Mouse (Mus musculus): ENCODE results near the gene Trim7. TPM values are rescaled to one million over a fixed set of nuclear protein-coding genes. Genes with fewer than 3 reads are reported as not detected.
"Not testable (repeated sequence)": the region's sequence is repeated elsewhere in the genome, so short reads cannot be mapped to it uniquely, and the experiment has no call there.

The Trim7 gene
- polyA plus RNA-seq, 1 experiment: 11.6 TPM

DNA sequence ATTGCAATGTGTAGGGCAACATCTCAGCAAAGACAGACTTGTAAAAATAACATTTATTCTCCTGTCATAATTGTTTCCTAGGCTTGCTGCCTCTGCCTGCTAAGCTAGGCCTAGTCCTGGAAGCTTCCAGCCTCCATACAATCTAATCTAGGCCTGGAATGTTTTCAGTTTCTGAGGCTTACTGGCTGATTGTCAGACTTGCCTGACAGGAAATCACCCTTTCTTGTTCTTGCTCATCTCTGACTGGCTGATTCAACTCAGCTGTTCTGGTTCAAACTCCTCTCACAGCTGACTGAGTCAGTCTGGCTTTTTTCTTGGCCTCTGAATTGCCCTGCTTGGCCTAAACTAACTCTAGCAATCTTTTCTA, 5.6 kb upstream of the Trim7 start:
- Histone ChIP-seq H3K4me3 (replicated peaks; ENCODE audit: extremely low read depth, low read depth, low read length) (no peak overlapping the region), H3K4me1 (ENCODE audit: control insufficient read depth, insufficient read depth, low read length) (peaks cover 10% of the 10 kb centered on the region)
- TF ChIP-seq POLR2A (IDR thresholded peaks at IDR 0.05; ENCODE audit: borderline replicate concordance, extremely low read depth, low read depth, low read length): no peak
- TF ChIP-seq CTCF (IDR thresholded peaks at IDR 0.05; ENCODE audit: insufficient read depth, low read length): no peak
- DNase-seq: no peak

DNA sequence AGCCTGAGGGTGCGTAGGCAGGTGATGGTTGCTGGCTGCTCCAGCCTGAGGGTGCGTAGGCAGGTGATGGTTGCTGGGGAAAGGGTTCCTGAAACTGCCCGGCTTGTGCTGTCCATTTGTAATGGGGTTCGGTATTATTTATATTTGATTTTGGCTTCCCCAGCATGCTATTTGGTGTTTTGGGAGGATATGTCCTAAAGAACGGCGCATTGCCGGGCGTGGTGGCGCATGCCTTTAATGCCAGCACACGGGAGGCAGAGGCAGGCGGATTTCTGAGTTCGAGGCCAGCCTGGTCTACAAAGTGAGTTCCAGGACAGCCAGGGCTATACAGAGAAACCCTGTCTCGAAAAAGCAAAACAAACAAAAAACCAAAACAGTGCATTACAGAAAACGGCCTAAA, 4.6 kb upstream of the Trim7 start:
- not testable (repeated sequence) for DNase-seq
- 83% methylated on average over 14 of the region's 14 CpGs for WGBS

DNA sequence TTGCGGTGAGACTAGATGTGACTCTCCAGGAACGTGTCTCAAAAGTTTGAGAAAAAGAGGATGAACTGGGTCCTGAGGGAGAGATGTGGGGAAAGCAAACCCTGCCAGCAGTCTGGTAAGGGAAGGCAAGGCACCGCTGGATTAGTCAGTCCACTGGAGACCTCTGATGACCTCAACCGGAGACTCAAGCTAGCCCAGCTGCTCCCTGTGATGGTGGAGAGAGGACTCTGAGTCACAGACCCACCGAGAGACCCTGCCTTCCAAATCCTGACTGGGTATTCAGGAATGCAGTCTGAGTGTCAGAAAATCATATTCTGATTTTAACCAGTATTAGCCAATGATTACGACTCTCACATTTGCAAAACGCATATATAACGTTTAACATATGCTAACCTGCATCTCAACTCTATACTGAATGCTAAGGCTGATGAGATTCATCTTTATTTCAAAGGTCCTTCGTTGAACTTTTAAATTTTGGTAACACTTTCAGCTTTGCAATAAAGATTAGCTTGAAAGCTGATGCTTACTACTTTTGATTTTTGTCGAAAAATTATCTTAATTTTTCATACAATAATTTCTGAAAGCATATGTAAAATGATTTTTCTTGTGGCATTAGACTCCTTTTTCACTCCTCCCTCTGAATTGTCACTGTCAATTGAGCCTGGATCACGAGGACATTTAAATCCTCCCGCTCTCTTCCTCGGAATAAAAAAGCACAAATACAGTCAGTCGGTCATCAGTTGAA, 3.0 kb upstream of the Trim7 start:
- 40% methylated on average over 14 of the region's 14 CpGs for WGBS
- Histone ChIP-seq H3K4me3 (replicated peaks; ENCODE audit: extremely low read depth, low read depth, low read length) (no peak overlapping the region), H3K4me1 (ENCODE audit: control insufficient read depth, insufficient read depth, low read length) (peaks cover 3% of the 10 kb centered on the region; the same call in 1 of the 2 replicates)
- no peak for TF ChIP-seq POLR2A (IDR thresholded peaks at IDR 0.05; ENCODE audit: borderline replicate concordance, extremely low read depth, low read depth, low read length)
- no peak for DNase-seq

More for the DNA sequence above, 4.6 kb upstream of the Trim7 start:
- not testable (repeated sequence) for H3K4me1 ChIP-seq (ENCODE audit: control insufficient read depth, insufficient read depth, low read length); H3K4me3 ChIP-seq (replicated peaks; ENCODE audit: extremely low read depth, low read depth, low read length)

DNA sequence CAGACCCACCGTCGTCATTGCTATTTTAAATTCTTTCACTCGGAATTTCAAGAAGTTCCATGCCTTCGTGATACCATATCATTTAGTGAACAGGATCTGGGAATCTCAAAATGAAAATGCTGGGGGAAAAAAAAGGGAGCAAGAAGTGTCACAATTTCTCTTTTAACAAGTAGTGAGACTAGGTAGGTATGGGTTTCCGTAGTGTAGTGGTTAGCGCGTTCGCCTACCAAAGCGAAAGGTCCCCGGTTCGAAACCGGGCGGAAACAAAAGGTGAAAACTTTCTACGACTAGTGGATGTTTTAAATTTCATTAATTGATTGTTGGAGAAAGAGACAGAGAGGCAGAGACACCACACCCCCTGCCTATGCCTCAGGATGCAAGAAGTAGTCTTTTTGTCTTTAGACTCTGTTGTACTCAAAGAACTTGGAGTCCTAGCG, 2.4 kb upstream of the Trim7 start:
- Histone ChIP-seq H3K4me1 (ENCODE audit: control insufficient read depth, insufficient read depth, low read length) (peaks cover 3% of the 10 kb centered on the region; the same call in 1 of the 2 replicates), H3K4me3 (replicated peaks; ENCODE audit: extremely low read depth, low read depth, low read length) (peak overlapping the region; percentile 56)
- TF ChIP-seq POLR2A (IDR thresholded peaks at IDR 0.05; ENCODE audit: borderline replicate concordance, extremely low read depth, low read depth, low read length) (0 out of 2 replicates have a peak, but pooled peaks have one; percentile 3), CTCF (IDR thresholded peaks at IDR 0.05; ENCODE audit: insufficient read depth, low read length) (no peak)
- 2% methylated on average over 15 of the region's 15 CpGs for WGBS
- DNase-seq: peak; percentile 60

DNA sequence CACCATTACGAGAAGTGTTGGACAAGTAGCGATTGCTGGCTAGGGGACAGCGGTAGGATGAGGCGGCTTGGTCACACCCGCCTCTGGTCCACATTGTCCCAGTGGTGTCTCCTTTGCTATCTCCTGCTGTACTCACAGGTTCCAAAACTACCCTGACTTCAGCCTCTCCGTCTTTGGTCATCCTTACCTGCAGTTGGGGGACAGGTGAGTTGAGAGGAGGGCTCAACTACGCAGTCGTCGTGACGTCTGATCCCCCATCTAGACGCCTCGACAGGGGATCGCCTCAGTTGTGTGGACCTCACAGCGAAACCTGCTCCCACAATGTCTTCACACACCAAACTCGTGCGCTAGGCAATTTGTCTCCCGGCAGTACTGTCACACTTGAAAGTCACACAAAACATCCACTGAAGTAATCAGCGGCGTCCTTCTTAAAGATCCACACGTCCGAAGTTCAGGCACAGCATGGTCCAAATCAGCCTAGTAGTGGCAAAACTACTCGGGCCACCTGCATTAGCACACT, 1.6 kb upstream of the Trim7 start:
- TF ChIP-seq CTCF (IDR thresholded peaks at IDR 0.05; ENCODE audit: insufficient read depth, low read length) (no peak), POLR2A (IDR thresholded peaks at IDR 0.05; ENCODE audit: borderline replicate concordance, extremely low read depth, low read depth, low read length) (no peak)
- 22% methylated on average over 22 of the region's 22 CpGs for WGBS
- peaks cover 3% of the 10 kb centered on the region; the same call in 1 of the 2 replicates for H3K4me1 ChIP-seq (ENCODE audit: control insufficient read depth, insufficient read depth, low read length)
- peak; percentile 28 for DNase-seq
- H3K4me3 ChIP-seq (replicated peaks; ENCODE audit: extremely low read depth, low read depth, low read length): no peak overlapping the region

DNA sequence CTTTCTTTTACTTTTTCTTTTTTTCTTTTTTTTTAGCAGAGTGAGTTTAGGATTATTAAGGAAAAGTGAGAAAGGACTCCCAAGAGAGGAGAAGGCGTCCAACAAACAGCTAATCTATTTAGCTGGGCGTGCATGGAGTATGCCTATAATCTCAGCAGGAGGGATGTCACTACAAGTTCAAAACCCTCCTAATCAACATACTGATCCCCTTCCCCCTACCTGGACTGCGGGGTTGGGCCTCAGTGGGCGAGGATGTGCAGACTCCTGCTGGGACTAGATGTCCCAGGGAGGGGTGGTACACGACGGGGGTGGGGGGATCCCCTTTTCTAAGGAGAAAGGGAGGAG, 784 bp downstream of the Trim7 start:
- WGBS: 2% methylated on average over 6 of the region's 6 CpGs
- Histone ChIP-seq H3K4me3 (replicated peaks; ENCODE audit: extremely low read depth, low read depth, low read length) (peak overlapping the region; percentile 61), H3K4me1 (ENCODE audit: control insufficient read depth, insufficient read depth, low read length) (peaks cover 3% of the 10 kb centered on the region; the same call in 1 of the 2 replicates)
- DNase-seq: no peak
- TF ChIP-seq CTCF (IDR thresholded peaks at IDR 0.05; ENCODE audit: insufficient read depth, low read length) (no peak), POLR2A (IDR thresholded peaks at IDR 0.05; ENCODE audit: borderline replicate concordance, extremely low read depth, low read depth, low read length) (no peak)

DNA sequence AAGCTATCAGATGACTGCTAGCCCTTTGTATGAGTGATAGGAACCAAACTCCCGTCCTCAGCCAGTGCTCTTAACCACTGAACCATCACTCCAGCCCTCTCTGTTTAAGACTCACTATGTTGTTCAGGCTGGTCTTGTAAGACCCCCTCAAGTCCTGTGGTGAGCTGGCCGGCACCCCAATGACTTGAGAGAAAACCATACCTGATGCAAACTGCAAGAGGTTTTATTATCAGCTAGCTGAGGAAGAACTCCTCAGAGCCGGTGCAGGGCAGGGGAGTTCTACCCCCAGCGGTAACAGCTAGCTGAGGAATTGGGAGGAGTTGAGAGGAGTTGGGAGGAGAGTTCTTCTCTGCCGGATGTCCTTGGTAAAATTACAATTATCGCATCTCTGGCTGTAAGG, 2.0 kb downstream of the Trim7 start:
- Histone ChIP-seq H3K4me3 (replicated peaks; ENCODE audit: extremely low read depth, low read depth, low read length) (no peak overlapping the region), H3K4me1 (ENCODE audit: control insufficient read depth, insufficient read depth, low read length) (peaks cover 3% of the 10 kb centered on the region; the same call in 1 of the 2 replicates)
- DNase-seq: no peak
- WGBS: 79% methylated on average over 6 of the region's 6 CpGs
- no peak for TF ChIP-seq POLR2A (IDR thresholded peaks at IDR 0.05; ENCODE audit: borderline replicate concordance, extremely low read depth, low read depth, low read length)
- no peak for TF ChIP-seq CTCF (IDR thresholded peaks at IDR 0.05; ENCODE audit: insufficient read depth, low read length)

DNA sequence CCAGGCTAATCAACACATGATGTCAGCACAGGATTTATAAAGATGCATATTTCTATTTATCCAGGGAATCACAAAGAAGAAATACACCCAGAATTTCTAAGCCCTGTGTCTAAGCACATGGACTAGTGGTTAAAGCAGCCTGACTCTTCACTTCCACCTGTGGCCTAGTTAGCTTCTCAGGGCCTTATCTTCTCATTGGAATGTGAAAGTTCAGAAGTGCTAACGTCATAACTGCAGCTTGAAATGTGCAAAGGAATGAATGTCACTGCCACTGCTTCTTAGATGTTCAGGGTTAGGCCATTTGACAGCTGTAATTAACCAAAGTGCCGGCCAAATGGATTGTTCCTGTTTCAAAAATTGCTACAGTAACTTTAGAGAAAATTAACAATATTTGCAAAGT, 4.3 kb downstream of the Trim7 start:
- DNase-seq: no peak
- Histone ChIP-seq H3K4me1 (ENCODE audit: control insufficient read depth, insufficient read depth, low read length) (no peaks in the 10 kb centered on the region; the same call in 1 of the 2 replicates), H3K4me3 (replicated peaks; ENCODE audit: extremely low read depth, low read depth, low read length) (no peak overlapping the region)
- 52% methylated on average over 2 of the region's 2 CpGs for WGBS
- TF ChIP-seq CTCF (IDR thresholded peaks at IDR 0.05; ENCODE audit: insufficient read depth, low read length) (no peak), POLR2A (IDR thresholded peaks at IDR 0.05; ENCODE audit: borderline replicate concordance, extremely low read depth, low read depth, low read length) (no peak)

DNA sequence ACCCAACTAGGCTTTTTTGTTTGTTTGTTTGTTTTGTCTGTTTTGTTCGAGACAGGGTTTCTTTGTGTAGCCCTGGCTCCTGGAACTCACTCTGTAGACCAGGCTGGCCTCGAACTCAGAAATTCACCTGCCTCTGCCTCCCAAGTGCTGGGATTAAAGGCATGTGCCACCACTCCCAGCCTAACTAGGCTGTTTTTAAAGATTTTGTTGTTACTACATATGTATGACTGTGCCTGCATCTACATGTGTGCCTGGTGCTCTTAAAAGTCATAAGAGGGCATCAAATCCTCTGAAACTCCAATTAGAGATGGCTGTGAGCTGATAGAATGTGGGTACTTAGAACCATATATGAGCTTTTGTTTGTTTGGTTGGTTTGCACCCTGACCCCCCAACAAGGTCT, 5.3 kb downstream of the Trim7 start:
- DNase-seq: no peak
- no peak for TF ChIP-seq CTCF (IDR thresholded peaks at IDR 0.05; ENCODE audit: insufficient read depth, low read length)
- TF ChIP-seq POLR2A (IDR thresholded peaks at IDR 0.05; ENCODE audit: borderline replicate concordance, extremely low read depth, low read depth, low read length): no peak
- 71% methylated on average over 2 of the region's 2 CpGs for WGBS
- H3K4me1 ChIP-seq (ENCODE audit: control insufficient read depth, insufficient read depth, low read length): no peaks in the 10 kb centered on the region; the same call in 1 of the 2 replicates
- H3K4me3 ChIP-seq (replicated peaks; ENCODE audit: extremely low read depth, low read depth, low read length): no peak overlapping the region

DNA sequence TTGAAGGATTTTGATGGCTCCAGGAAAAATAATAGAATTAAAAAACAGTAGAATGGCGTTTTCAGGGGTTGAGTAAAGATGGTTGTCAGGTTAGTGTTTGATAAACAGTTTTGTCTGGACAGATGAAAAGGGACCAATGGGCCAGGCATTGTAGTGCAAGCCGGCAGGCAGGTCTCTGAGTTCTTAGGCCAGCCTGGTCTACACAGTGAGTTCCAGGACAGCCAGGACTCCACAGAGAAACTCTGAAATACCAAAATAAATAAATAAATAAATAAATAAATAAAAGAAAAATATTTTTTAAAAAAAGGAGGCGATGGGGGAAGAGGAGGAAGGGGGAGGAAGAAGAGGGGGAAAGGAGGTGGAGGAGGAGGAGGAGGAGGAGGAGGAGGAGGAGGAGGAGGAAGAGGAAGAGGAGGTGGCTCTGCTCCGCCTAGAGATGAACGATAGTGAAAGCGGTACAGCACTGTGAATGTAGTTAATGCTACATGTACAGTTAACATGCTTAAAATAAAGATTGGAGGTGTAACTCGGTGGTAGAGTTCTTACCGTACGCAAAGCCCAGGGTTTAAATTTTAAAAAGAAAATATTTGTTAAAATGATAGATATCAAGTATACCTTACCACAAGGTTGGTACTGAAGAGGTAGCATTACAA, 7.3 kb downstream of the Trim7 start:
- no peak for DNase-seq
- TF ChIP-seq CTCF (IDR thresholded peaks at IDR 0.05; ENCODE audit: insufficient read depth, low read length) (no peak), POLR2A (IDR thresholded peaks at IDR 0.05; ENCODE audit: borderline replicate concordance, extremely low read depth, low read depth, low read length) (no peak)
- H3K4me1 ChIP-seq (ENCODE audit: control insufficient read depth, insufficient read depth, low read length): peaks cover 3% of the 10 kb centered on the region
- 24% methylated on average over 8 of the region's 9 CpGs for WGBS
- peak overlapping the region; percentile 80 for H3K4me3 ChIP-seq (replicated peaks; ENCODE audit: extremely low read depth, low read depth, low read length)
